Mouse (Mus musculus) hindbrain, embryonic 11.5 days (tissue): ENCODE measurements around the gene Hivep3. TPM values are rescaled to one million over a fixed set of nuclear protein-coding genes. Genes with fewer than 3 reads are reported as not detected.

Experiments used
- ATAC-seq: fragments of 200-750 bp; cut with Nextera tagmentation; 2 replicates; pipeline ENCODE4 v1.8.0; 2017; ENCODE audit warnings: mild to moderate bottlenecking, moderate TSS enrichment, moderate library complexity; ENCODE audit not compliant: low FRiP score
- DNase-seq: peaks from one replicate; pipeline ENCODE4 v3.0.0-alpha.2; 2015; ENCODE audit warnings: low spot score
- H3K27ac ChIP-seq: fragments of 300-500 bp; sonication (generic); 2 replicates; pipeline ENCODE4 v1.5.1; 2014; ENCODE audit warnings: mild to moderate bottlenecking, low read depth, low read length
- H3K27me3 ChIP-seq: fragments of 300-500 bp; sonication (generic); 2 replicates; pipeline ENCODE4 v1.6.1; 2014; ENCODE audit warnings: mild to moderate bottlenecking, low read length, moderate library complexity, mixed read lengths; ENCODE audit not compliant: control insufficient read depth, insufficient read depth
- H3K36me3 ChIP-seq: fragments of 300-500 bp; sonication (generic); 2 replicates; pipeline ENCODE4 v1.6.1; 2014; ENCODE audit warnings: mild to moderate bottlenecking, low read length, moderate library complexity, mixed read lengths; ENCODE audit not compliant: control insufficient read depth, insufficient read depth
- H3K4me1 ChIP-seq: fragments of 300-500 bp; sonication (generic); replicated peaks from 2 replicates; pipeline ENCODE4 v1.6.1; 2014; ENCODE audit warnings: low read length, mixed read lengths; ENCODE audit not compliant: control insufficient read depth, insufficient read depth
- H3K4me2 ChIP-seq: fragments of 300-500 bp; sonication (generic); replicated peaks from 2 replicates; pipeline ENCODE4 v1.6.1; 2014; ENCODE audit warnings: mild to moderate bottlenecking, low read depth, low read length
- H3K4me3 ChIP-seq: fragments of 300-500 bp; sonication (generic); 2 replicates; pipeline ENCODE4 v1.5.1; 2014; ENCODE audit warnings: low read depth, low read length
- H3K9ac ChIP-seq: fragments of 300-500 bp; sonication (generic); 2 replicates; pipeline ENCODE4 v1.6.1; 2014; ENCODE audit warnings: low read depth, low read length
- H3K9me3 ChIP-seq: fragments of 300-500 bp; sonication (generic); 2 replicates; pipeline ENCODE4 v1.6.1; 2016; ENCODE audit warnings: low read length; ENCODE audit not compliant: control insufficient read depth
- WGBS: fragments of 180-500 bp; shearing (Covaris S2); extraction: QIAGEN DNeasy Blood & Tissue Kit; methylation state at CpG from one replicate; pipeline ENCODE4 v1.1.7; 2014; 5-methylcytosine and 5-hydroxymethylcytosine counted together
- polyA plus RNA-seq: library from polyadenylated mRNA; unstranded; fragments of >200 nt; fragmentation: Nextera tagmentation; extraction: Ambion mirVana; gene quantifications from 2 replicates; pipeline ENCODE4 v1.2.1, GENCODE M21; 2014

The Hivep3 gene
- 1.8 and 2.3 TPM in 2 replicates for polyA plus RNA-seq

DNA sequence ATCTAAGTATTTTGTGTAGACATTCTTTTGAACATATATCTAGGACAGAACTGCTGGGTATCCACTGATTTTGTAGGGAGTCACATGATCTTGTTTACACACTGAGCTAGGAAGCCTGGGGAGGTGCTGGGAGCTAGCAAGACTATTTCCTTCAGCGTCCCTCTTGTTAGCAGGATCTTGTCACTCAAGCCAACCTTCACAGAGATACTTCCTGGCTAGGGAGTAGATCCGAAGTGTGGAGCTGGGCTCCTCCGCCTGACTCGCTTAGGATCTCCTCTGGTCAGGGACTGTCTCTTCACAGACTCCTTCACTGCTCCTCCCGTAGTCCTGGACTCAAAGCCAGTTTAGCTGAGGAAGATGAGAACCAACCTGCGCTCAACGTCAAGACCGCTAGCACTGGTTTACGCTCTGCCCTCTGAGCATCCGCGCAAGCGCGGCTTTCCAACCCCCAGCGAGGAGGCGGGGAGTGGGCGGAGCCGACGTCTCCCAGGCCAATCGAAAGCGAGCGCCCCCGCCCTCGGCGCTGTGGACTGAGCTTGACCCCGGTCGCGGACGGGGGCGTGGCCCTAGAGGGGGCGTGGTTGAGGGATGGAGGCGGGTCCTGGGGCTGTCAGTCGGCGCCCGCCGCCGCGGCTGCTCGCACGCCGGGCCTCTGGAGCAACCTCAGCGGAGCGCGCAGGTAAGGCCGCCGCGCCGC is at the start of gene Hivep3:
TSS of gene Hivep3 (plus strand) at position 601 of the 697 bp plus-strand sequence.
- Histone ChIP-seq H3K9me3 (no peaks in the 10 kb centered on the region), H3K36me3 (no peaks in the 10 kb centered on the region), H3K9ac (peak within 1 kb of the TSS; percentile 49), H3K4me1 (no peaks in the 10 kb centered on the region), H3K27me3 (peaks cover 19% of the 10 kb centered on the region), H3K27ac (no peak within 1 kb of the TSS), H3K4me3 (peak within 1 kb of the TSS; percentile 77), H3K4me2 (peak within 1 kb of the TSS; percentile 100)
- peak; percentile 100 for DNase-seq
- ATAC-seq = peak; percentile 98
- under 1% methylated on average over 46 of the region's 47 CpGs for WGBS

DNA sequence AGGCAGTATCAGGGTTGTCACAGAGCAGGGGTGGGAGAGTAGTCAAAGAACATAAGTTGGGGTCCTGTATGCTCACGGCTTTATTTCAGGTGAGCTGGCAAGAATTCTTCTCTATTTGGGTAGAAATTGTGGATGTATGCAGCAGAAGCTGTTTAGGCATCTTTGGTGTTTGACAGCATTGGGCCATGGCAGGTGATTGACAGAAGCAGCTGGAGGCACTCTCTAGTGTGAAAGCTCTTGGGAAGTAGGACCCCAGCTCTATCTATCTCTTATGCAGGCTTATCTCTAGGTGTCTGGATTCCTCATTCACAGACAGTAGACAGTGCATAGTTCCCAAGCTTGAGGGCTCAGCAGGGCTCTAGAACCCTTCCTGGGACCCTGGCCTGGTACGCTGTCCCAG is 47.8 kb upstream of the Hivep3 start:
- no peak for ATAC-seq
- Histone ChIP-seq H3K36me3 (no peaks in the 10 kb centered on the region), H3K27ac (no peak overlapping the region), H3K4me1 (no peaks in the 10 kb centered on the region; the same call in 1 of the 2 replicates), H3K9ac (no peak overlapping the region), H3K9me3 (no peaks in the 10 kb centered on the region), H3K4me3 (no peak overlapping the region), H3K27me3 (no peaks in the 10 kb centered on the region), H3K4me2 (no peak overlapping the region)
- 89% methylated on average over 2 of the region's 2 CpGs for WGBS
- no peak for DNase-seq

DNA sequence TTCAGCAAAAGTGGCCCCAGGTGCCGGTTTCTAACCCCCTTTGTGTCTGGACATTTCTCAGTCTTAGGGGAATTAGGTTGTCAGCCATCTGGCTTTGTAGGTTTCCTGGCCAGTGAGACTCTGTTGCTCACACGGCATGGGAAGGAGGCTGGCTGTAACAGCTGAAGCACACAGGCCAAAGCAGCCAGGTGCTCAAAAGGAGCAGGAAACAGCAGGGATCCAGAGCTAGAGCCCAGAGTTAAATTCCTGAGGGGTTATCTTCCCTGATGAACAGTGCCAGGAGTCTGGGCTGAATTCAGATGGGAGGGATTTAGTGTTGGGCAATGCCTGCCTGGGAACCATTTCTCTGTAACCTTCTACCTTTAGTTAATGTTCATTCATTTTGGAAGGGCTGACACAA is 35.2 kb upstream of the Hivep3 start:
- ATAC-seq (no peak), DNase-seq (no peak)
- Histone ChIP-seq H3K36me3 (no peaks in the 10 kb centered on the region), H3K9ac (no peak overlapping the region), H3K4me2 (no peak overlapping the region), H3K27ac (no peak overlapping the region), H3K27me3 (no peaks in the 10 kb centered on the region), H3K9me3 (no peaks in the 10 kb centered on the region), H3K4me3 (no peak overlapping the region), H3K4me1 (no peaks in the 10 kb centered on the region)
- WGBS = 49% methylated on average over 2 of the region's 2 CpGs

DNA sequence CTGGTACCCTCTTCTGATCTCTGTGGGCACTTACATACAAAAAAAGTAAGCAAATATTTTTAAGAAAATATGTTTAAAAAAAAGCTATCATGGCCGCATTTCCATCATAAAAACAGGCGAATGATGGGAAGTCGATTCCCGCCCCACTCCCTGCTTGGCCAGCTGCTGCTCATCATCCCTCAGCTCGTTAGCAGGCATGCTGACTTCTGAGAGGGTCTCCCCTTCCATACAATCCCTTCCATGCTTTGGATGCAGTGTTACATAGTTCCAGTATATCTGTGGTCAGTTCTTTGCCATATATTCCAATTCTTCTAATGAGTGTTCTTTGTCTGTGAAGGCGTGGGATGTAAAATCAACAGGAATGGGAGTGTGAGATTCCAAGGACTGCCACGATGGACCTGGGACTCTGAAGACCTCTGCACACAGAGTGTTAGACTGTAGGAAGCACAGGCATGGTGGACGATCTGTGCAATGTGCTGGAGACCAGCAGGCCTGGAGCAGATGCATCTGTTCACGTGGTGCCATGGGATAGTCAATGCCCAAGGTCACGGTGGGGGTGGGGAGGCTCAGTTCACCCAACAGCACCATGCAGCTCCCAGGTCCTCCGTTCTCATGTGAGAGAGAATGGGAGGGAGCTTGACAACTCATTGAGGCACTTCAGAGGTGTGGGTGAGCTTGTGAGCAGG is 32.2 kb upstream of the Hivep3 start:
- Histone ChIP-seq H3K9me3 (no peaks in the 10 kb centered on the region), H3K36me3 (no peaks in the 10 kb centered on the region), H3K4me2 (no peak overlapping the region), H3K4me3 (no peak overlapping the region), H3K4me1 (no peaks in the 10 kb centered on the region), H3K27ac (no peak overlapping the region), H3K27me3 (no peaks in the 10 kb centered on the region), H3K9ac (no peak overlapping the region)
- ATAC-seq (no peak), DNase-seq (no peak)
- 89% methylated on average over 11 of the region's 11 CpGs for WGBS

DNA sequence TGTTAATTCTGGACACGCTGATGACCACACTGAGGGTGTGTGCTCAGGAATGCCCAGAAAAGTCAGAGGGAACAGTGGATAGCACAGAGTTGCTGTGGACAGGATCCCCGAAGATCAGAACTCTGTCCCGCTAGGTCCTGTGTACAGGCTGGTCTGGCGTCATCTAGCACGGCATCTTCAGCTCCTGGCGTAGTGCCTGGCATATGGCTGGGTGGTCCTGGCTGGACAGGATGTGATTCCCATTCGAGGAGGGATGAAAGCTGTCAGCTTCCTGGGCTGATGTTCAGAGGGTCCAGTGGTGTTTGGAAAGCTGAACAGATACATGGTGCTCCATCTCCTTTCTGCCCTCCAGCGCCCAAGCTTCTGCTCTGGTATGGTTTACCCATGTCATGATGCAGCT is 29.6 kb upstream of the Hivep3 start:
- H3K27ac ChIP-seq = no peak overlapping the region
- DNase-seq = no peak
- H3K9me3 ChIP-seq = no peaks in the 10 kb centered on the region
- H3K36me3 ChIP-seq = no peaks in the 10 kb centered on the region
- no peak overlapping the region for H3K9ac ChIP-seq
- no peak for ATAC-seq
- H3K4me2 ChIP-seq = no peak overlapping the region
- no peak overlapping the region for H3K4me3 ChIP-seq
- 87% methylated on average over 8 of the region's 8 CpGs for WGBS
- H3K27me3 ChIP-seq = no peaks in the 10 kb centered on the region
- H3K4me1 ChIP-seq = no peaks in the 10 kb centered on the region

DNA sequence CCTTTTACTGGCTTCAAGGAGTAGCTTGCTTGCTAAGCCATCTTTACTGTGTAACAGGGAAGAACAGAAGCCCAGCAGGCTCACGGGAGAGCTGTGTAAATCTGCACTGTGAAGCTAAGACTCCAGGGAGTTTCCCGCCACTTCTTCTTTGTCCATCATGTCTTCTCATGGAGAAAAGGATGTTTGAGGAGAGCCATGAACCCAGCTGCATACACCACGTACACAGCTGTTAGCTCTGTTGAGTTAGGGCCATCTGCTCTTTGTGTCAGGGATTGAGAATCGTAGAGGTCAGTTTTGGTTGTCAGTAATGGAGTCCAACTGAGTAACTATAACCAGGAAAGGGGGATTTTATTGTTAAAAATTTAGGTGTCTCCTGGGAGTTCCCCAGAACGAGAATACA is 26.3 kb upstream of the Hivep3 start:
- WGBS = 64% methylated on average over 5 of the region's 5 CpGs
- Histone ChIP-seq H3K4me3 (no peak overlapping the region), H3K27ac (no peak overlapping the region), H3K4me1 (no peaks in the 10 kb centered on the region), H3K4me2 (no peak overlapping the region), H3K27me3 (no peaks in the 10 kb centered on the region), H3K36me3 (no peaks in the 10 kb centered on the region), H3K9me3 (no peaks in the 10 kb centered on the region), H3K9ac (no peak overlapping the region)
- ATAC-seq = no peak
- DNase-seq = no peak

DNA sequence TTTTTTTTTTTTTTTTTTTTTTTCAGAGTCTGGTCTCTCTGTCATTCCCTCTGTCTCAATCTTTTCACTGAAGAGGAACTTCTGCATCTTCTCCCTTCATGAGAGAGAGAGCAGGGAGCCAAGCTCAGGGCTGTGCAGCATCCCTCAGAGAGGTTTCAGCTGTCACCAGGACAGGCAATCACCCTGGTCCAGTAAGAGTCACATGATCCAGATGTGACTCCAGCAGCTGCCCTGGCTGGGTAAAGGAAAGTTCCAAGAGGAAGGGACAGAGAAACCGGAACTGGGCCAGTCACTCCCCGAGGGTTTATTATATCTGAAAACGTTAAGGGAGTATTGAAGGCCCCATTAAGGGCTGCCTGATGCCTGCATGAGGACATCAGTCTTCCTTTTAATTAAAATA is 25.8 kb upstream of the Hivep3 start:
- Histone ChIP-seq H3K9ac (no peak overlapping the region), H3K4me3 (no peak overlapping the region), H3K9me3 (no peaks in the 10 kb centered on the region), H3K36me3 (no peaks in the 10 kb centered on the region), H3K27me3 (no peaks in the 10 kb centered on the region), H3K4me1 (no peaks in the 10 kb centered on the region), H3K27ac (no peak overlapping the region), H3K4me2 (no peak overlapping the region)
- DNase-seq = no peak
- whole genome bisulfite sequencing = 34% methylated on average over 3 of the region's 3 CpGs
- no peak for ATAC-seq

DNA sequence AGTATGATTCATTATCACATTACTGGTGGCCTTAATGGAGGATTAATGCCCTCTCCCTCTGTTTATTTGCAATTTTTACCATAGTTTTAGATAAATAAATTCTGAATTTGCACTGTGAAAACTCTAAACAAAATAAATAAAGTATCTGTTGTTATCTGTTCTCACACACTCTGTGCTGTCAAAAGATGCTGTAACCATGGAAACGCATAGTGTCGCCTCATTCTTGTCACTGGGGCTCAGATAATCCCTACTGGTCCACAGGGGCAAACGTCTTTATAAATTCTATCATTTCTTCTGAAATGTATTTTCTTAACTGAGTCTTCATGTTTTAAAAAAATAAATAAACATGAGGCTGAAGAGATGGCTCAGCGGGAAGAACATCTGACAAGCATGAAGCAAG is 23.4 kb upstream of the Hivep3 start:
- WGBS = 79% methylated on average over 4 of the region's 4 CpGs
- Histone ChIP-seq H3K27ac (no peak overlapping the region), H3K4me1 (no peaks in the 10 kb centered on the region), H3K4me3 (no peak overlapping the region), H3K4me2 (no peak overlapping the region), H3K9ac (no peak overlapping the region), H3K36me3 (no peaks in the 10 kb centered on the region), H3K9me3 (no peaks in the 10 kb centered on the region), H3K27me3 (no peaks in the 10 kb centered on the region)
- ATAC-seq (no peak), DNase-seq (no peak)

DNA sequence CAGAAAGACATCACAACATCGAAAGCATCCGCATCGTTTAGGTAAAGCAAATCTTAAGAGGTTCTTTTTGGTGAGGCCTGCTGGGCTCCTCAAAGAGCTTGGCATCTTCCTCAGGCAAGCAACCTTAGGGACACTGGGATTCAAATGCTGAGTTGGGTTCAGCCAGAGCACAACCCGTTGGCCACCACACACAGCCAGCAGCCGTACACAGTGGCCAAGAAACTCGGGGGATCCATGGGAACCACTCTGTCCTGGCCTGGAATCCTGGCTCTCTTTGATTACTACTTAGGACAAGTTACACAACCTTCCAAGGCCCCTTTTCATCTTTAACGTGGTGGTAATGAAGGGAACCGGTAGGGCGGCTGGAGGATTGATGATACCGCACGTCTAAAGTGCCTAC is 16.1 kb upstream of the Hivep3 start:
- WGBS = 82% methylated on average over 11 of the region's 11 CpGs
- Histone ChIP-seq H3K4me2 (no peak overlapping the region), H3K9me3 (no peaks in the 10 kb centered on the region), H3K27me3 (no peaks in the 10 kb centered on the region), H3K36me3 (no peaks in the 10 kb centered on the region), H3K4me3 (no peak overlapping the region), H3K9ac (no peak overlapping the region), H3K4me1 (no peaks in the 10 kb centered on the region), H3K27ac (no peak overlapping the region)
- no peak for ATAC-seq
- no peak for DNase-seq
